Mouse (Mus musculus): ENCODE results near the gene Asap2. TPM values are rescaled to one million over a fixed set of nuclear protein-coding genes. Genes with fewer than 3 reads are reported as not detected.

Gene Asap2
- polyA plus RNA-seq, 1 experiment, result 6.6 TPM

GRCm38 (mm10) chr12:21111476-21112452 lies 121.5 kb downstream of the Asap2 start:
- Histone ChIP-seq H3K4me1 (ENCODE audit: control insufficient read depth, insufficient read depth, low read length) (no peaks in the 10 kb centered on the region), H3K27ac (ENCODE audit: control insufficient read depth, insufficient read depth, low read depth, low read length, poor library complexity) (no peak overlapping the region; the same call in 1 of the 2 replicates), H3K4me3 (replicated peaks; ENCODE audit: control insufficient read depth, low read depth, low read length) (peak overlapping the region; percentile 63)
- under 1% methylated on average over 116 of the region's 118 CpGs for WGBS
- no peak for TF ChIP-seq CTCF (IDR thresholded peaks at IDR 0.05; ENCODE audit: control insufficient read depth, insufficient read depth, low read length)
- TF ChIP-seq POLR2A (IDR thresholded peaks at IDR 0.05; ENCODE audit: borderline replicate concordance, control insufficient read depth, low read depth, low read length), result peak; percentile 20; the same call in 1 of the 2 replicates

GRCm38 (mm10) chr12:21112453-21112857 lies 122.2 kb downstream of the Asap2 start:
- Histone ChIP-seq H3K4me1 (ENCODE audit: control insufficient read depth, insufficient read depth, low read length) (no peaks in the 10 kb centered on the region), H3K4me3 (replicated peaks; ENCODE audit: control insufficient read depth, low read depth, low read length) (peak overlapping the region; percentile 18), H3K27ac (ENCODE audit: control insufficient read depth, insufficient read depth, low read depth, low read length, poor library complexity) (no peak overlapping the region)
- peak; percentile 37; the same call in 1 of the 2 replicates for TF ChIP-seq CTCF (IDR thresholded peaks at IDR 0.05; ENCODE audit: control insufficient read depth, insufficient read depth, low read length)
- no peak for TF ChIP-seq POLR2A (IDR thresholded peaks at IDR 0.05; ENCODE audit: borderline replicate concordance, control insufficient read depth, low read depth, low read length)
- WGBS, result 2% methylated on average over 17 of the region's 17 CpGs

GRCm38 (mm10) chr12:21119446-21119845 lies 129.2 kb downstream of the Asap2 start:
- no peak overlapping the region for H3K27ac ChIP-seq (ENCODE audit: control insufficient read depth, insufficient read depth, low read depth, low read length, poor library complexity)
- H3K4me3 ChIP-seq (replicated peaks; ENCODE audit: control insufficient read depth, low read depth, low read length), result no peak overlapping the region
- no peaks in the 10 kb centered on the region for H3K4me1 ChIP-seq (ENCODE audit: control insufficient read depth, insufficient read depth, low read length)
- TF ChIP-seq POLR2A (IDR thresholded peaks at IDR 0.05; ENCODE audit: borderline replicate concordance, control insufficient read depth, low read depth, low read length) (no peak), CTCF (IDR thresholded peaks at IDR 0.05; ENCODE audit: control insufficient read depth, insufficient read depth, low read length) (no peak)
- 69% methylated on average over 3 of the region's 3 CpGs for WGBS

DNA sequence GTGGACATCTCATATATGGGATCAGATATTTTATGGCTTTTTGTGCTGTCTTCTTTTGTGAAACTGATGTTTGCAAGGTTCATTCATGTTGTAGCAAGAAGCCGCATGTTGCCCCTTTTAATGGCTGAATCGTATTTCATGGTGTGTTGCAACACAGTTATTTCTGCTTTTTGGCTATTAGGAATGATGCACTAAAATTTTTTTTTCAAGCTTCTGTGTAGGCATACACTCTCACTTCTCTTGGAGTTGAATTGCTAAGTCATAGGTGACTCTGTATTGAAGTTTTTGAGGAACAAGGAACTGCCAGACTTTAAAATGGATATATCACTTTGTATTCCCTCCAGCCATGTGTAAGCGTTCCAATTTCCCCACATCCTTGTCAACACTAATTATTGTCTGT lies 132.6 kb downstream of the Asap2 start:
- Histone ChIP-seq H3K27ac (ENCODE audit: control insufficient read depth, insufficient read depth, low read depth, low read length, poor library complexity) (no peak overlapping the region), H3K4me1 (ENCODE audit: control insufficient read depth, insufficient read depth, low read length) (no peaks in the 10 kb centered on the region), H3K4me3 (replicated peaks; ENCODE audit: control insufficient read depth, low read depth, low read length) (no peak overlapping the region)
- WGBS, result 46% methylated on average over 3 of the region's 3 CpGs
- TF ChIP-seq CTCF (IDR thresholded peaks at IDR 0.05; ENCODE audit: control insufficient read depth, insufficient read depth, low read length), result no peak
- TF ChIP-seq POLR2A (IDR thresholded peaks at IDR 0.05; ENCODE audit: borderline replicate concordance, control insufficient read depth, low read depth, low read length), result no peak

DNA sequence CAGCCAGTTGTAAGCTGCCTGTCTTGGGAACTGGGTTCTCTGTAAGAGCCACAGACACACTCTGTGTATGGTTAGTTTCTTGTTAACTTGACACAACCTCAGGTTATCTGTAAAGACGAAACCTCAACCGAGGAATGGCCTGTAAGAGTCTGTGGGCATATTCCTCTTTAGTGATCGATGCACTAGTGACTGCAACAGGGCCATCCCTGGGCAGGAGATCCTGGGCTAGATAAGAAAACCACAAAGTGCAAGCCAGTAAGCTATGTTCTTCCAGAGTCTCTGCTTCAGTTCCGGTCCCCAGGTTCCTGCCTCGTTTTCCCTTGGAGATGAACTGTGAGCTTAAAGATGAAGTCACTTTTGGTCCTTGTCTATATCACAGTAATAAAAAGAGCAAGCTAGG lies 133.4 kb downstream of the Asap2 start:
- Histone ChIP-seq H3K27ac (ENCODE audit: control insufficient read depth, insufficient read depth, low read depth, low read length, poor library complexity) (no peak overlapping the region), H3K4me1 (ENCODE audit: control insufficient read depth, insufficient read depth, low read length) (no peaks in the 10 kb centered on the region), H3K4me3 (replicated peaks; ENCODE audit: control insufficient read depth, low read depth, low read length) (no peak overlapping the region)
- no peak for TF ChIP-seq CTCF (IDR thresholded peaks at IDR 0.05; ENCODE audit: control insufficient read depth, insufficient read depth, low read length)
- no peak for TF ChIP-seq POLR2A (IDR thresholded peaks at IDR 0.05; ENCODE audit: borderline replicate concordance, control insufficient read depth, low read depth, low read length)
- 11% methylated on average over 5 of the region's 5 CpGs for WGBS

DNA sequence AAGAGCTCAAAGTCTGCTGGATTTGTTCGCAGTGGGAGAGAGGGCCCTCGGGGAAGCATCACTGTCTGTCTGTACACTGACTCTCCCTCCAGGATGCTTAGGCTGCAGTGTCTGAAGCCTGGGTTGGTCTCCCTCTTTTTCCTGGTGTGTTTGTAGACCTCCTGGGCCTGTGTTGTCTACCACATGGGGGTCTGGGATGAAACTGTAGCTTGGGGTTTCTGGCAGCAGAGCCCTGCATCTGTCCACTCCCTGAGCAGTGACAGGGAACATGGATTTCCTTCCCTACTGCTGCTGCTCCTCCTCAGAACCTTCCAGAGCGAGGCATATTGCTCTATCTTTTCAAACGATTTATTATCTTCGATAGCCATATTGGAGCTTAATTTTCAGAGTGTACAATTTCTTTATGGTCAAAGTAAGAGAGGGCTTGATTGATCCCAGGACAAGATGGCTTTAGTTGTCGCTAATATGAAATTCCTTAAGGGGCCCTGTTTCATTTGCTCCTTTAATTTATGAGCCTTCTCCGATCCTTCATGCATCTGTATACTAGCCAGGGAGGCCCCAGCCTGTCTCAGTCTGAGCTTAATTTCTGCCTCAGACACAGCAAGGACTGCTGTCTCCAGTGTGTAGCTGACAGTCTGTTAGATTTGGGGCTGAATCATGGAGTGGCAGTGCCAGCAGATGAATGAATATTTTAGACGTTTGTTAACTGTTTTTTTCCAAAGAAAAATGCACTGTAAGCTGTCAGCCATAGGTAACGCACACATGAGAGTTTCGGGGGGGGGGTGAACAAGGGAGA lies 135.6 kb downstream of the Asap2 start:
- peaks cover 1% of the 10 kb centered on the region; the same call in 1 of the 2 replicates for H3K4me1 ChIP-seq (ENCODE audit: control insufficient read depth, insufficient read depth, low read length)
- H3K27ac ChIP-seq (ENCODE audit: control insufficient read depth, insufficient read depth, low read depth, low read length, poor library complexity), result no peak overlapping the region

GRCm38 (mm10) chr12:21126516-21126915 lies 136.3 kb downstream of the Asap2 start:
- H3K4me1 ChIP-seq (ENCODE audit: control insufficient read depth, insufficient read depth, low read length), result peaks cover 1% of the 10 kb centered on the region; the same call in 1 of the 2 replicates
- H3K27ac ChIP-seq (ENCODE audit: control insufficient read depth, insufficient read depth, low read depth, low read length, poor library complexity), result no peak overlapping the region
- TF ChIP-seq CTCF (IDR thresholded peaks at IDR 0.05; ENCODE audit: control insufficient read depth, insufficient read depth, low read length) (no peak), POLR2A (IDR thresholded peaks at IDR 0.05; ENCODE audit: borderline replicate concordance, control insufficient read depth, low read depth, low read length) (no peak)
- no peak overlapping the region for H3K4me3 ChIP-seq (replicated peaks; ENCODE audit: control insufficient read depth, low read depth, low read length)
- 89% methylated on average over 4 of the region's 4 CpGs for WGBS

More for the DNA sequence above, 135.6 kb downstream of the Asap2 start:
- WGBS, result 78% methylated on average over 10 of the region's 10 CpGs
- H3K4me3 ChIP-seq (replicated peaks; ENCODE audit: control insufficient read depth, low read depth, low read length), result no peak overlapping the region
- TF ChIP-seq POLR2A (IDR thresholded peaks at IDR 0.05; ENCODE audit: borderline replicate concordance, control insufficient read depth, low read depth, low read length), result no peak
- no peak for TF ChIP-seq CTCF (IDR thresholded peaks at IDR 0.05; ENCODE audit: control insufficient read depth, insufficient read depth, low read length)

All from bone marrow, adult 2 months (tissue).